Mouse (Mus musculus) forebrain, embryonic 12.5 days (tissue): ENCODE measurements at regions not wholly inside any gene's neighbourhood (a gene's known extent, or its start where the extent isn't known, plus 50 kb on each side); places are given as distances from the start of the nearest gene placed in this dataset.
"Not testable (repeated sequence)": the region's sequence is repeated elsewhere in the genome, so short reads cannot be mapped to it uniquely, and the experiment has no call there.

Experiments
- ATAC-seq: fragments of 200-750 bp; cut with Nextera tagmentation; 2 replicates; pipeline ENCODE4 v1.8.0; 2017; ENCODE audit warnings: moderate TSS enrichment; ENCODE audit not compliant: low FRiP score
- H3K27ac ChIP-seq: fragments of 300-500 bp; sonication (generic); 2 replicates; pipeline ENCODE4 v1.5.1; 2016; ENCODE audit warnings: mild to moderate bottlenecking
- H3K27me3 ChIP-seq: fragments of 300-500 bp; sonication (generic); 2 replicates; pipeline ENCODE4 v1.6.1; 2016; ENCODE audit warnings: mild to moderate bottlenecking
- H3K36me3 ChIP-seq: fragments of 300-500 bp; sonication (generic); replicated peaks from 2 replicates; pipeline ENCODE4 v1.6.1; 2016; ENCODE audit warnings: mild to moderate bottlenecking
- H3K4me1 ChIP-seq: fragments of 300-500 bp; sonication (generic); 2 replicates; pipeline ENCODE4 v1.6.1; 2016
- H3K4me2 ChIP-seq: fragments of 300-500 bp; sonication (generic); 2 replicates; pipeline ENCODE4 v1.6.1; 2016; ENCODE audit warnings: mild to moderate bottlenecking, moderate library complexity
- H3K4me3 ChIP-seq: fragments of 300-500 bp; sonication (generic); replicated peaks from 2 replicates; pipeline ENCODE4 v1.5.1; 2016; ENCODE audit warnings: mild to moderate bottlenecking
- H3K9ac ChIP-seq: fragments of 300-500 bp; sonication (generic); 2 replicates; pipeline ENCODE4 v1.6.1; 2016; ENCODE audit warnings: mild to moderate bottlenecking
- H3K9me3 ChIP-seq: fragments of 300-500 bp; sonication (generic); 2 replicates; pipeline ENCODE4 v1.6.1; 2016
- WGBS: fragments of 180-500 bp; shearing (Covaris S2); methylation state at CpG from one replicate; pipeline ENCODE4 v1.1.7; 2016; 5-methylcytosine and 5-hydroxymethylcytosine counted together

- 70% methylated on average over 2 of the region's 2 CpGs for WGBS
- no peak for ATAC-seq
- Histone ChIP-seq H3K4me1 (no peaks in the 10 kb centered on the region), H3K36me3 (no peaks in the 10 kb centered on the region), H3K4me2 (no peak overlapping the region), H3K27ac (no peak overlapping the region), H3K4me3 (no peak overlapping the region), H3K27me3 (no peaks in the 10 kb centered on the region), H3K9ac (no peak overlapping the region), H3K9me3 (no peaks in the 10 kb centered on the region)
Measured at GRCm38 (mm10) chr1:65761141-65761540, 165.2 kb upstream of the Crygf start.

GRCm38 (mm10) chr1:65800244-65800643, 126.1 kb upstream of the Crygf start:
- ATAC-seq: no peak
- Histone ChIP-seq H3K4me3 (no peak overlapping the region), H3K9ac (no peak overlapping the region), H3K27ac (no peak overlapping the region), H3K36me3 (no peaks in the 10 kb centered on the region), H3K9me3 (no peaks in the 10 kb centered on the region), H3K4me2 (no peak overlapping the region), H3K4me1 (no peaks in the 10 kb centered on the region), H3K27me3 (no peaks in the 10 kb centered on the region)
- 76% methylated on average over 1 of the region's 1 CpGs for WGBS

GRCm38 (mm10) chr1:65820771-65821170, 105.5 kb upstream of the Crygf start:
- WGBS: 78% methylated on average over 5 of the region's 5 CpGs
- H3K4me3 ChIP-seq: no peak overlapping the region
- H3K4me2 ChIP-seq: no peak overlapping the region
- no peaks in the 10 kb centered on the region for H3K36me3 ChIP-seq
- H3K4me1 ChIP-seq: no peaks in the 10 kb centered on the region
- H3K27ac ChIP-seq: no peak overlapping the region
- H3K9ac ChIP-seq: no peak overlapping the region
- no peak for ATAC-seq
- H3K27me3 ChIP-seq: no peaks in the 10 kb centered on the region
- no peaks in the 10 kb centered on the region for H3K9me3 ChIP-seq

GRCm38 (mm10) chr1:65841116-65841515, 85.2 kb upstream of the Crygf start:
- Histone ChIP-seq H3K9me3 (no peaks in the 10 kb centered on the region), H3K9ac (no peak overlapping the region), H3K27ac (no peak overlapping the region), H3K4me3 (no peak overlapping the region), H3K36me3 (no peaks in the 10 kb centered on the region), H3K4me1 (no peaks in the 10 kb centered on the region), H3K27me3 (no peaks in the 10 kb centered on the region), H3K4me2 (no peak overlapping the region)
- no peak for ATAC-seq
- WGBS: 75% methylated on average over 2 of the region's 2 CpGs

DNA sequence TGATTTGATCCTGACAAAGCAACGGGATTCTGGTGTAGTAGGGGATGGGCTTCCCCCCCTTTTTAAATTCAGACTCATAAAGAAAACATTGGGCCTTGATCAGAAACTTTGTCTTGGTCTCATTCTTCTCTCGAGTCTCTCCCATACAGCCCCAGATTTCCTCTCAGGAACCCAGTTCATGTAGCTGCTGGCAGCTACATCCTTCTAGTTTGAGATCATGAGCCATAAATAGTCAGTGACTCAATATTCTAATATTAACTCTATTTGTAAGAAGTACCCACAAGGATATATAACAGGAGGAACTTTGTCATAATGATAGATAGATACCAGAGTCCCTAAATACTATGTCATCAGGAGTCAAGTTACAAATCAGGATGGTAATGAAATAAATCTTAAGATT, 79.3 kb upstream of the Crygf start:
- Histone ChIP-seq H3K4me1 (no peaks in the 10 kb centered on the region), H3K27me3 (no peaks in the 10 kb centered on the region), H3K27ac (no peak overlapping the region), H3K4me2 (no peak overlapping the region), H3K36me3 (no peaks in the 10 kb centered on the region), H3K4me3 (no peak overlapping the region), H3K9me3 (no peaks in the 10 kb centered on the region), H3K9ac (no peak overlapping the region)
- ATAC-seq: no peak
- WGBS: 69% methylated on average over 2 of the region's 2 CpGs

GRCm38 (mm10) chr1:65873691-65874090, 52.6 kb upstream of the Crygf start:
- not testable (repeated sequence) for H3K9ac ChIP-seq, H3K4me3 ChIP-seq, H3K36me3 ChIP-seq, H3K9me3 ChIP-seq, H3K27ac ChIP-seq, H3K4me2 ChIP-seq, ATAC-seq, H3K4me1 ChIP-seq, H3K27me3 ChIP-seq
- 79% methylated on average over 2 of the region's 2 CpGs for WGBS
